Mouse (Mus musculus) G1E (cell line): Measurements from ENCODE around the gene Ube2v1.

Experiments
- CTCF ChIP-seq: IDR thresholded peaks from 2 replicates; pipeline ENCODE4 v1.5.1; 2012; ENCODE audit warnings: low read depth, low read length, inconsistent platforms, mixed read lengths
- POLR2AphosphoS5 ChIP-seq: IDR thresholded peaks from 2 replicates; pipeline ENCODE4 v1.6.1; 2012; ENCODE audit warnings: low read depth, low read length, inconsistent platforms; ENCODE audit not compliant: insufficient replicate concordance
- TAL1 ChIP-seq: conservative IDR thresholded peaks from 2 replicates; pipeline ENCODE4 v1.6.1; 2012; ENCODE audit warnings: low read depth, low read length, inconsistent platforms, mixed read lengths

DNA sequence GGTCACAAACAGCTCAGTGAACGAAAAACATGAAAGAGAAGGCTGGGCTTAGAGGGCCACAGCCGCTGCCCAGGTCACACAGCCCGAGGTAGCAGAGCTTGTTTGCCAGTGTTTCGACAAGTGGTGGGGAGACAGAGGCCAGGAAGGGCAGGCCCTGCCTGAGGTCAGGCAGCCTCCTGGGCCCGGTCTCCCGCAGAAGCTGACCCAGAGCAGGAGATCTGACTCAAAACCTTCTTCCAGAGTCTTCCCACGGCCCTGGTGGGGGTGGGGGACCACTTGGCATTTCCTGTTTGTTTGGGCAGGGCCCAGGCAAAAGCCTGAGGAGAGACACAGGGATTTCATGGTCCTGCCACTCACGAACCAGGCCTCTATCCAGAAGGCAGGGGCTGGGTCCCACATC is 45.9 kb downstream of the Ube2v1 start:
- no peak for TF ChIP-seq CTCF
- no peak for TF ChIP-seq TAL1
- no peak for TF ChIP-seq POLR2AphosphoS5
